Mouse (Mus musculus) brain, embryonic 14.5 days (tissue): Measurements from ENCODE around the gene Wnt4.

ENCODE experiments used
- CTCF ChIP-seq: fragments of 200-500 bp; IDR thresholded peaks from 2 replicates; pipeline ENCODE4 v1.5.1; 2012; ENCODE audit warnings: inconsistent platforms, mild to moderate bottlenecking, moderate library complexity, borderline replicate concordance; ENCODE audit not compliant: insufficient read depth, insufficient read length; ENCODE audit errors: extremely low read depth
- POLR2A ChIP-seq: fragments of 200-500 bp; IDR thresholded peaks from 2 replicates; pipeline ENCODE4 v1.6.1; 2012; ENCODE audit warnings: mild to moderate bottlenecking, inconsistent platforms, borderline replicate concordance; ENCODE audit not compliant: poor library complexity, insufficient read depth, insufficient read length, severe bottlenecking; ENCODE audit errors: extremely low read depth

- TF ChIP-seq CTCF: no peak
- TF ChIP-seq POLR2A: no peak
Measured at GRCm38 (mm10) chr4:137250849-137251248, 26.4 kb upstream of the Wnt4 start.
